Mouse (Mus musculus): ENCODE measurements around the gene Kcna1. TPM values are rescaled to one million over a fixed set of nuclear protein-coding genes. Genes with fewer than 3 reads are reported as not detected.

Kcna1 gene
- polyA plus RNA-seq, 1 experiment from 2014 or later = 4.2 TPM

GRCm38 (mm10) chr6:126595805-126596629 lies 50.2 kb downstream of the Kcna1 start:
- no peak overlapping the region for H3K9ac ChIP-seq
- no peak overlapping the region for H3K27ac ChIP-seq (replicated peaks)
- H3K4me3 ChIP-seq (replicated peaks) = no peak overlapping the region
- no peaks in the 10 kb centered on the region; the same call in 1 of the 2 replicates for H3K4me1 ChIP-seq
- no peak overlapping the region for H3K4me2 ChIP-seq (replicated peaks)
- no peaks in the 10 kb centered on the region; the same call in 1 of the 2 replicates for H3K27me3 ChIP-seq
- no peak for ATAC-seq (ENCODE audit: insufficient number of reproducible peaks, low FRiP score, low TSS enrichment, low read depth)
- H3K36me3 ChIP-seq = no peaks in the 10 kb centered on the region
- H3K9me3 ChIP-seq (replicated peaks) = no peaks in the 10 kb centered on the region
- WGBS = 66% methylated on average over 18 of the region's 18 CpGs

- ATAC-seq (ENCODE audit: insufficient number of reproducible peaks, low FRiP score, low TSS enrichment, low read depth) = no peak
- H3K36me3 ChIP-seq = no peaks in the 10 kb centered on the region
- H3K4me3 ChIP-seq (replicated peaks) = no peak overlapping the region
- no peaks in the 10 kb centered on the region; the same call in 1 of the 2 replicates for H3K4me1 ChIP-seq
- WGBS = 35% methylated on average over 5 of the region's 5 CpGs
- no peak overlapping the region for H3K4me2 ChIP-seq (replicated peaks)
- H3K9me3 ChIP-seq (replicated peaks) = no peaks in the 10 kb centered on the region
- no peaks in the 10 kb centered on the region; the same call in 1 of the 2 replicates for H3K27me3 ChIP-seq
- H3K27ac ChIP-seq (replicated peaks) = no peak overlapping the region
- H3K9ac ChIP-seq = no peak overlapping the region
These were observed 51.1 kb downstream of the Kcna1 start for GRCm38 (mm10) chr6:126595130-126595529.

- ATAC-seq (ENCODE audit: insufficient number of reproducible peaks, low FRiP score, low TSS enrichment, low read depth) = no peak
- 64% methylated on average over 8 of the region's 8 CpGs for WGBS
- Histone ChIP-seq H3K4me3 (replicated peaks) (no peak overlapping the region), H3K4me2 (replicated peaks) (no peak overlapping the region), H3K27ac (replicated peaks) (no peak overlapping the region), H3K36me3 (no peaks in the 10 kb centered on the region), H3K9me3 (replicated peaks) (no peaks in the 10 kb centered on the region), H3K27me3 (no peaks in the 10 kb centered on the region; the same call in 1 of the 2 replicates), H3K4me1 (no peaks in the 10 kb centered on the region; the same call in 1 of the 2 replicates), H3K9ac (no peak overlapping the region)
These were observed 51.8 kb downstream of the Kcna1 start for GRCm38 (mm10) chr6:126594365-126594764.

GRCm38 (mm10) chr6:126593336-126593735 lies 52.8 kb downstream of the Kcna1 start:
- H3K27me3 ChIP-seq = no peaks in the 10 kb centered on the region; the same call in 1 of the 2 replicates
- H3K27ac ChIP-seq (replicated peaks) = no peak overlapping the region
- no peak overlapping the region for H3K4me3 ChIP-seq (replicated peaks)
- H3K4me2 ChIP-seq (replicated peaks) = no peak overlapping the region
- no peaks in the 10 kb centered on the region for H3K9me3 ChIP-seq (replicated peaks)
- 88% methylated on average over 4 of the region's 4 CpGs for WGBS
- no peak overlapping the region for H3K9ac ChIP-seq
- no peaks in the 10 kb centered on the region for H3K36me3 ChIP-seq
- no peaks in the 10 kb centered on the region; the same call in 1 of the 2 replicates for H3K4me1 ChIP-seq
- ATAC-seq (ENCODE audit: insufficient number of reproducible peaks, low FRiP score, low TSS enrichment, low read depth) = no peak

Other genes with a start within 250 kb of the Kcna1 start
- gene Kcna5, start 111.0 kb downstream of the Kcna1 start, polyA plus RNA-seq (2015; fragmentation: Nextera tagmentation; extraction: Ambion mirVana) = 7.7 and 8.6 TPM in 2 replicates
- gene Kcna6, start 94.3 kb upstream of the Kcna1 start, polyA plus RNA-seq (2015; fragmentation: Nextera tagmentation; extraction: Ambion mirVana) = 7.0 and 7.8 TPM in 2 replicates
- gene Ndufa9, start 202.8 kb upstream of the Kcna1 start, polyA plus RNA-seq (2015; fragmentation: Nextera tagmentation; extraction: Ambion mirVana) = 165 TPM in 2 replicates
- 0.08 and 0.09 TPM in 2 replicates for gene Akap3, start 206.7 kb upstream of the Kcna1 start, polyA plus RNA-seq (2015; fragmentation: Nextera tagmentation; extraction: Ambion mirVana)

Measured in embryonic facial prominence, embryonic 15.5 days (tissue).